Mouse (Mus musculus): ENCODE results near the gene Plbd2. TPM values are rescaled to one million over a fixed set of nuclear protein-coding genes. Genes with fewer than 3 reads are reported as not detected.
"Not testable (repeated sequence)": the region's sequence is repeated elsewhere in the genome, so short reads cannot be mapped to it uniquely, and the experiment has no call there.

Plbd2 gene
- polyA plus RNA-seq, 1 experiment = 35.6 TPM

DNA sequence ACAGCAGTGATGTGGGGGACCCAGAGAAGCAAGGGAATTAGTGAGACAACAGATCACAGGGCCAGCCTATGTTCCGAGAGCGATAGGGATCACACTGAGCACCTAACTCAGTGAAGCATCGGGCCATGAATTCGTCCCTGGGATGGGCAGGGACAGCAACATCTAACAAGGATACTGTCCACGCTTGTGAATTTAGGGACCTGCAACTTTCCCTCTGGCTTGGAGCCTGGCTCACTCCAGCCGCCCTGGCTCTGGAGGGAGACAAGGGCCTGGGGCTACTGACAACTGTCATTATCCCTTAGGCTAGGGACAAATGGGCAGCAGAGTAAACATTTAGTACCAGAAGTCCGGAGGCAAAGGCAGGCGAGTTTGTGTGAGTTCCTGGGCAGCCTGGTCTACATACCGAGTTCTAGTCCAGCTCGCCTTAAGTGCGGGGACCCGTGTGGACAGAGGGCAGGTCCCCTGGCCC lies 716 bp downstream of the Plbd2 start:
- Histone ChIP-seq H3K27me3 (ENCODE audit: control insufficient read depth, insufficient read depth, low read length) (no peaks in the 10 kb centered on the region), H3K27ac (ENCODE audit: insufficient read depth, low read length) (no peak overlapping the region), H3K36me3 (ENCODE audit: control insufficient read depth, insufficient read depth, low read length) (0 out of 2 replicates have a peak, but pooled peaks cover 1% of the 10 kb centered on the region), H3K4me1 (ENCODE audit: control insufficient read depth, insufficient read depth, insufficient read length) (peaks cover 3% of the 10 kb centered on the region), H3K4me3 (ENCODE audit: extremely low read depth, insufficient read depth, insufficient read length) (peak overlapping the region; percentile 83)
- DNase-seq (ENCODE audit: low read depth in 1 of 2, low spot score in 2 of 2) = no peak
- 21% methylated on average over 12 of the region's 12 CpGs for WGBS
- TF ChIP-seq POLR2A (IDR thresholded peaks at IDR 0.05; ENCODE audit: low read depth, low read length) = no peak
- no peak for TF ChIP-seq CTCF (IDR thresholded peaks at IDR 0.05; ENCODE audit: extremely low read depth, insufficient read depth, insufficient read length, insufficient replicate concordance)

DNA sequence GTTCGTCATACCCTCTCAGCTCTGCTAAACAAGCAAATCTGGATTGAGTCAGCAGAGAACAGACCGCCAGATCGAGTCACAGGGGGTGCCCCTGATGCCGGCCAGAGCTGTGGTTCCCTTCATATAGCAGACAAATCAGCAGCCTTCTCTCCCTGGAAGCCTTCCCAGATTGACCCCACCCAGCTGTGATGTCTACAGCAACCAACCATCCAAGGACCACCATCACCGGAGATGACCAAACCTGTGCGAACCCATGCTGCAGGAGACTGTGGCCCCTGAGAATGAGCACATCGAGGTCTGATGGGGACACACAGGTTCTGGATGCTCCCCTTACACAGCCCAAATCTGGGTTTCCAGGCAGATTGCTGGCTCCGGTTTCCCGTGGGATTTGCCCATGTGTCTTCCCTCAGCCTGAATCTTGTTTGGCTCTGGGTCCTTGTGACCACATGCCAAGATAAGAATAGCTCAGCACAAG lies 1.2 kb downstream of the Plbd2 start:
- 0 out of 2 replicates have a peak, but pooled peaks cover 1% of the 10 kb centered on the region for H3K36me3 ChIP-seq (ENCODE audit: control insufficient read depth, insufficient read depth, low read length)
- H3K27ac ChIP-seq (ENCODE audit: insufficient read depth, low read length) = no peak overlapping the region
- 69% methylated on average over 9 of the region's 9 CpGs for WGBS
- no peak overlapping the region for H3K4me3 ChIP-seq (ENCODE audit: extremely low read depth, insufficient read depth, insufficient read length)
- no peak for DNase-seq (ENCODE audit: low read depth in 1 of 2, low spot score in 2 of 2)
- H3K27me3 ChIP-seq (ENCODE audit: control insufficient read depth, insufficient read depth, low read length) = no peaks in the 10 kb centered on the region
- H3K4me1 ChIP-seq (ENCODE audit: control insufficient read depth, insufficient read depth, insufficient read length) = peaks cover 3% of the 10 kb centered on the region
- TF ChIP-seq POLR2A (IDR thresholded peaks at IDR 0.05; ENCODE audit: low read depth, low read length) (no peak), CTCF (IDR thresholded peaks at IDR 0.05; ENCODE audit: extremely low read depth, insufficient read depth, insufficient read length, insufficient replicate concordance) (no peak)

DNA sequence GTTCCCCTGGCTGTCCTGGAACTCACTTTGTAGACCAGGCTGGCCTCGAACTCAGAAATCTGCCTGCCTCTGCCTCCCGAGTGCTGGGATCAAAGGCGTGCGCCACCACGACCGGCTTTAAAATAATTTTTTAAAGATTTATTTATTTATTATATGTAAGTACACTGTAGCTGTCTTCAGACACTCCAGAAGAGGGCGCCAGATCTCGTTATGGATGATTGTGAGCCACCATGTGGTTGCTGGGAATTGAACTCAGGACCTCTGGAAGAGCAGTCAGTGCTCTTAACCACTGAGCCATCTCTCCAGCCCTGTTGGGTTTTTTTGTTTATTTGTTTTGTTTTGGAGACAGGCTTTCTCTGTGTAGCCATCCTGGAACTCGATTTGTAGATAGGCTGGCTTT lies 2.8 kb downstream of the Plbd2 start:
- DNase-seq (ENCODE audit: low read depth in 1 of 2, low spot score in 2 of 2); H3K4me1 ChIP-seq (ENCODE audit: control insufficient read depth, insufficient read depth, insufficient read length); H3K27ac ChIP-seq (ENCODE audit: insufficient read depth, low read length); H3K27me3 ChIP-seq (ENCODE audit: control insufficient read depth, insufficient read depth, low read length); H3K36me3 ChIP-seq (ENCODE audit: control insufficient read depth, insufficient read depth, low read length); H3K4me3 ChIP-seq (ENCODE audit: extremely low read depth, insufficient read depth, insufficient read length): not testable (repeated sequence)
- WGBS = 89% methylated on average over 9 of the region's 9 CpGs

GRCm38 (mm10) chr5:120499202-120499601 lies 4.2 kb downstream of the Plbd2 start:
- no peak for DNase-seq (ENCODE audit: low read depth in 1 of 2, low spot score in 2 of 2)
- H3K27me3 ChIP-seq (ENCODE audit: control insufficient read depth, insufficient read depth, low read length) = no peaks in the 10 kb centered on the region
- peaks cover 10% of the 10 kb centered on the region for H3K4me1 ChIP-seq (ENCODE audit: control insufficient read depth, insufficient read depth, insufficient read length)
- no peak overlapping the region for H3K27ac ChIP-seq (ENCODE audit: insufficient read depth, low read length)
- H3K4me3 ChIP-seq (ENCODE audit: extremely low read depth, insufficient read depth, insufficient read length) = no peak overlapping the region
- no peak for TF ChIP-seq POLR2A (IDR thresholded peaks at IDR 0.05; ENCODE audit: low read depth, low read length)
- TF ChIP-seq CTCF (IDR thresholded peaks at IDR 0.05; ENCODE audit: extremely low read depth, insufficient read depth, insufficient read length, insufficient replicate concordance) = no peak
- peaks cover 1% of the 10 kb centered on the region; the same call in 1 of the 2 replicates for H3K36me3 ChIP-seq (ENCODE audit: control insufficient read depth, insufficient read depth, low read length)
- 84% methylated on average over 4 of the region's 4 CpGs for WGBS

DNA sequence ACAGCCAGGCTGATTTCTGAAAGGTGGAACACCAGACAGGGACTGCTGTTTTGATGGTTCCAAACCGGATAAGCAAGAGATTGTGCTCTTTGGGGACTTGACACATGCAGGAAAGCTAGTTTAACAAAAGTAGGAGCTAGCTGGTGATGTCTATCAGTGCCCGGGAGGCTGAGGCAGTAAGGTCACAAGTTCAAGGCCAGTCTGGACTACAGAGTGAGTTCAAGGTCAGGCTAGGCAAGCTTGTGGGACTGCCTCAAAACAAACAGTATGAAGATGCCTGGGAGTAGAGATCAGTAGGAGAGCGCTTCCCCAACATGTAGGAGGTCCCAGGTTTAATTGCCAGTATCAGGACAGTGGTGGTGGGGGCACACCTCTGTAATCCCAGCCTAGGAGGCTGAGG lies 6.4 kb downstream of the Plbd2 start:
- Histone ChIP-seq H3K4me3 (ENCODE audit: extremely low read depth, insufficient read depth, insufficient read length) (no peak overlapping the region), H3K27me3 (ENCODE audit: control insufficient read depth, insufficient read depth, low read length) (no peaks in the 10 kb centered on the region), H3K36me3 (ENCODE audit: control insufficient read depth, insufficient read depth, low read length) (peaks cover 9% of the 10 kb centered on the region), H3K27ac (ENCODE audit: insufficient read depth, low read length) (no peak overlapping the region), H3K4me1 (ENCODE audit: control insufficient read depth, insufficient read depth, insufficient read length) (peaks cover 8% of the 10 kb centered on the region; the same call in 1 of the 2 replicates)
- WGBS = 96% methylated on average over 3 of the region's 3 CpGs
- DNase-seq (ENCODE audit: low read depth in 1 of 2, low spot score in 2 of 2) = no peak
- no peak for TF ChIP-seq CTCF (IDR thresholded peaks at IDR 0.05; ENCODE audit: extremely low read depth, insufficient read depth, insufficient read length, insufficient replicate concordance)
- no peak for TF ChIP-seq POLR2A (IDR thresholded peaks at IDR 0.05; ENCODE audit: low read depth, low read length)

DNA sequence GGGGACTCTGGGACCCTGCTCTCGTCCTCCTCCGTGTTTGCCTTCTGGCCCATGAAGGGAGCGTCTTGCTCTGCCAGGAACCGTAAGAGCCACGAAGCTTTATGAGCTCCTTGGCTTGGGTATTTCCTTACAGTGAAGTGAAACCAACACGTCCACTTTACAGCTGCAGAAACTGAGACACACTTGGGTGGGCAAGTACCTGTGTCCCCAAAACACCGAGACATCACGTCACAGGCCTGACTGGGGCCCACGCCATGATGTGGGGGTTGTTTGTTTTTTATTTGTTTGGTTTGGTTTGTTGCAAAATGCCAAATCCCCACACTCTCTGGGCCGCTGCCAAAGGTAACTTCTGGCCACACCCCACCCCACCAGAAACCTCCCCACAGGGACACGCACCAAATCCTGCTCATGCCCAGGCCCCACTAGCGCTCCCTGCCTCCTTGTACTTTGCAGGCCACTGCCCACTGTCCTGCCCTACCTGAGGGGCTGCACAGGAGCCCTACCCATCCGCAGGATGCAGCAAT lies 7.7 kb downstream of the Plbd2 start:
- DNase-seq (ENCODE audit: low read depth in 1 of 2, low spot score in 2 of 2) = peak in 1 of 2 experiments; percentile 19
- Histone ChIP-seq H3K4me1 (ENCODE audit: control insufficient read depth, insufficient read depth, insufficient read length) (peaks cover 6% of the 10 kb centered on the region; the same call in 1 of the 2 replicates), H3K4me3 (ENCODE audit: extremely low read depth, insufficient read depth, insufficient read length) (no peak overlapping the region), H3K27me3 (ENCODE audit: control insufficient read depth, insufficient read depth, low read length) (no peaks in the 10 kb centered on the region), H3K27ac (ENCODE audit: insufficient read depth, low read length) (peak overlapping the region; percentile 43), H3K36me3 (ENCODE audit: control insufficient read depth, insufficient read depth, low read length) (peaks cover 12% of the 10 kb centered on the region)
- WGBS = 59% methylated on average over 13 of the region's 13 CpGs
- TF ChIP-seq POLR2A (IDR thresholded peaks at IDR 0.05; ENCODE audit: low read depth, low read length) (no peak), CTCF (IDR thresholded peaks at IDR 0.05; ENCODE audit: extremely low read depth, insufficient read depth, insufficient read length, insufficient replicate concordance) (no peak)

- Histone ChIP-seq H3K36me3 (ENCODE audit: control insufficient read depth, insufficient read depth, low read length) (peaks cover 13% of the 10 kb centered on the region), H3K4me1 (ENCODE audit: control insufficient read depth, insufficient read depth, insufficient read length) (peaks cover 6% of the 10 kb centered on the region; the same call in 1 of the 2 replicates), H3K27me3 (ENCODE audit: control insufficient read depth, insufficient read depth, low read length) (no peaks in the 10 kb centered on the region), H3K27ac (ENCODE audit: insufficient read depth, low read length) (peak overlapping the region; percentile 43; the same call in 1 of the 2 replicates), H3K4me3 (ENCODE audit: extremely low read depth, insufficient read depth, insufficient read length) (no peak overlapping the region)
- DNase-seq (ENCODE audit: low read depth in 1 of 2, low spot score in 2 of 2) = no peak
- 53% methylated on average over 10 of the region's 10 CpGs for WGBS
- no peak for TF ChIP-seq POLR2A (IDR thresholded peaks at IDR 0.05; ENCODE audit: low read depth, low read length)
- no peak for TF ChIP-seq CTCF (IDR thresholded peaks at IDR 0.05; ENCODE audit: extremely low read depth, insufficient read depth, insufficient read length, insufficient replicate concordance)
Observed at GRCm38 (mm10) chr5:120495064-120495702, 8.2 kb downstream of the Plbd2 start.
